Mouse (Mus musculus) MN1 (cell line): ENCODE data around the gene Ensa.
A peak's percentile ranks its signal among the peaks of the same experiment; 100 is the strongest.
"Not testable (repeated sequence)": the region's sequence is repeated elsewhere in the genome, so short reads cannot be mapped to it uniquely, and the experiment has no call there.

Source experiments
- DNase-seq: peaks from one replicate; pipeline ENCODE4 v3.0.0-alpha.2; 2016; ENCODE audit warnings: low spot score

The Ensa gene

DNA sequence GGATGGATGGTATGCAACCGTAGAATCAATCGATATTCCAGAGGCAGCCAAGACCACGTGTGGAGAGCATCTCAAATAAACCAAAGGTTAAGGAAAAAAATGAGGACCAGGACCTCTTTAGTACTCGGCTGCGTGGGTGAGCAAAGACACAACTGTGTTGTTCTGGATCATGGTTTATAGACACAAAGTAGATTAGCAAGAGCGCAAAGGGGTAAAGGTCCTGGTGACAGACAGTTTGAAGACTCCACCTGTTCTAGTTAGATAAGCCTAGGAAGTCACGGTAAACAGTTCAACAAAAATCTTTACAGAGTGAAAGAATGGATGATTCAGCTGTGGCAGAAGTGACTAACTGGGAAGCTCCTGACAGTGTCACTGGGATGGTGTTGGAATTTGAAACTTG lies 18.3 kb downstream of the Ensa start:
- DNase-seq, result no peak

- no peak for DNase-seq
Observed at GRCm38 (mm10) chr3:95645313-95646235, 20.8 kb downstream of the Ensa start.

DNA sequence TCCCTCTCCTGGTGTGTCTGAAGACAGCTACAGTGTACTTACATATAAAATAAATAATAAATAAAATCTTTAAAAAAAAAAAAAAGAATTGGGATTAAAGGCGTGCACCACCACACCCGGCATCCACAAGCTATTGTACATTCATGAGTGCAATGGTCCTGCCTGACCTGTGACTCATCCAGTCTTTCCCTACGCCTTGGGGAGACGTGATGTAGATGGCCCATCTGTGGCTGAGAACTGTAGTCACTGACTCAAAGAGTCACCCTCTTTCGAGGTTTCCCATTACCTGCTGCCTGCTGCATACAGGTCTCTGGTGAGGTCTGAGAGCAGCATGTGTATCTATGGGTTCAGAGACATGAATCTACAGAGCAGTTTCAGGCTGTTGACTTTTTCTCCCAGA lies 23.2 kb downstream of the Ensa start:
- no peak for DNase-seq

DNA sequence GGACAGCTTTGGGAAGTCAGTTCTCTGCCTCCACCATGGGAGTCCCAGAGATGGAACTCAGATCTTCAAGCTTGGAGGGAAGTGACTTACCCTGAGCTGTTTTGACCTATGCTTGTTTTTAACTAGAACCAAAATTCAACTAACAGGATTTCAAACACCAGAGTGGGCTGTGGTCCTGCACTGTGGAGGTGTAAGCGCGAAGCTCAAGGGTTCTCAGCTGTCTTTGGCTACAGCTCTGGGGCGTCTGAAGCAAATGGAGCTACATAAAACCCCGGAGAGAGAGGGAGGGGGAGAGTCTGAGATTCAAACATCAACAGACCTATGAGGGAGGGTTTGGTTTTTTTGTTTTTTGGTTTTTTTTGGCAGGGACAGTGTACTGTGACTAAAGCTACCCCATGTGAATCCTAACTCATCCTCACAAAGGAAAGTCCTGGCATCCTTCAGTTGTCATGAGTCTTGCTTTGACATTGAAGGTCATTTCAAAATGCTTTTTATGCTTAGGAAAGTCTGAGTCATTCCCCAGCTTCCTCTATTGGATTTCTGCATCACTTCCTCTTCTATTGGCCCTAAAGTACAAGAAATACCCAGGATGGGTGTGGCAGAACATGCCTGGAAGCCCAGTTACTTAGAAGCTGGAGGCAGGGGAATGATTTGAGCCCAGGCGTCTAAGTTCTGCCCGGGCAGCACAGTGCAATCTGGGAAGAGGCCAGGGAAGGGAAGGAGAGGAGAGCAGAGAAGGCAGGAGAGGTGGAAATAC lies 25.7 kb downstream of the Ensa start:
- DNase-seq, result peak; percentile 60

- DNase-seq, result no peak
Observed at GRCm38 (mm10) chr3:95651033-95651373, 26.2 kb downstream of the Ensa start.

GRCm38 (mm10) chr3:95651391-95652203 lies 26.8 kb downstream of the Ensa start:
- DNase-seq, result no peak

DNA sequence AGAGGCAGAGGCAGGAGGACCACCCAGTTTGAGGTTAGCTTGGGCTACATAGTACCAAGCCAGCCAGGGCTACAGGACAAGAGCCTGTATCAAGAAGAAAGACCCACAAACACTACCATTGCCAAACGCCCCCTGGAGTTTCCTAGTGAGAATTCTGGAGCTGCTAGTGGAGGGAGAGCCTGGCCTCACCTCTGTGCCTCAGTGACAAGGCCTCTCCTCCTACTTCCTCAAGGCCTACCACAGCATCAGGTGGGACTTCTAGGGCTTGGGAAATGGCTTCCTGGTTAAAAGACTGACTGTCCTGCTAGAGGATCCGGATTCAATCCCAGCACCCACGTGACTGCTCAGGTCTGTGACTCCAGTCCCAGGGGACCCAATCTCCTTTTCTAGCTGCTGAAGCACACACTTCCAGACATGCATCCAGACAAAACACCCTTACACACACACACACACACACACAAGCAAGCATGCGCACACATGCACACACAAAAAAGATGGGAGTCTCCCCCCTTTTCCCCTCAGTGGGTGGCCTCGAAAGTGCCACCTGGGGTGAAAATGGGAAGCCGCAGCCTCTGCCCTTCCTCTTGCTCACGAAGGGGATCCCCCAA lies 27.5 kb downstream of the Ensa start:
- no peak for DNase-seq

GRCm38 (mm10) chr3:95652871-95653270 lies 28.1 kb downstream of the Ensa start:
- DNase-seq, result no peak

- DNase-seq, result peak; percentile 48
Observed at GRCm38 (mm10) chr3:95653473-95654034, 28.8 kb downstream of the Ensa start.

DNA sequence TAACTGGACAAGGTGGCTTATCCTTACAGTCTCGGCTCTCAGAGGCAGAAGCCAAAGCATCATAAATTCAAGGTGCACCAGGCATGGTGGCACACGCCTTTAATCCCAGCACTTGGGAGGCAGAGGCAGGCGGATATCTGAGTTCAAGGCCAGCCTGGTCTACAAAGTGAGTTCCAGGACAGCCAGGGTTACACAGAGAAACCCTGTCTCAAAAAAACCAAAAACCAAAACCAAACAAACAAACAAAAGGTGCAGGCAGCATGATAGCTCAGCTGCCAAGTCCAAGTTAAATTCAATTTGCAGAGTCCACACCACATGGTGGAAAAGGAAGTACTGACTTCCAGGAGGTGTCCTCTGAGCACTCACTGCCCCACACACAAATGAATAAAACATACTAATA lies 29.6 kb downstream of the Ensa start:
- DNase-seq, result not testable (repeated sequence)

DNA sequence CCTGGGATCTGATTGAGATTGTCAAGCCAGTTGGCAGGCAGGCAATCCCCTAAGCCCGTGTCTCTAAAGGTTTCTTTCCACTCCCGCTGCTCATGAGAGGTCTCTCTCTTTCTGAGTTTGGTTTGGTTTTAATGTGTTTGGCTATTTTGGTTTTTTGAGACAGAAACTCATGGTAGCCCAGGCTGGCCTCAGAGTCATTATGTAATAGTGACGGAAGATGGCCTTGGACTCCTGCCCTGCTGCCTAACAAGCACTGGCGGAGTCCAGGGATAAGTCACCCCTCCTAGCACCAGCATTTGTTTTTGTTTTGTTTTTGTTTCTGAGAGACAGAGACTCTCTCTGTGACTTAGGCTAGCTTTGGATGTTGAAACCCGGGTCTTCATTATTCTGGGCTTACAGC lies 30.6 kb downstream of the Ensa start:
- no peak for DNase-seq

DNA sequence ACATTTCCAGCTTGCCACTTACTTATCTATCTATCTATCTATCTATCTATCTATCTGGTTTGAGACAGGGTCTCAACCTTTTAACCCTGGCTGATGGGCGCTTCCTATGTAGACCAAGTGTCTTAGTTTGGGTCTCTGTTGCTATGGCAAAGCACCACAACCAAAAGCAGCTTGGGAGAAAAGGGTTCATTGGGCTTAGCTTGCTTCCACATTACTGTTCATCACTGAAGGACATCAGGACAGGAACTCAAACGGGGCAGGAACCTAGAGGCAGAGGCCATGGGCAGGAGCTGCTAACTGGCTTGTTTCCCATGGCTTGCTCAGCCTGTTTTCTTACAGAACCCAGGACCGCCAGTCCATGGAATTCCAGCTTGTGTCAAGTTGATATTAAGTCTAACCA lies 32.3 kb downstream of the Ensa start:
- DNase-seq, result no peak

DNA sequence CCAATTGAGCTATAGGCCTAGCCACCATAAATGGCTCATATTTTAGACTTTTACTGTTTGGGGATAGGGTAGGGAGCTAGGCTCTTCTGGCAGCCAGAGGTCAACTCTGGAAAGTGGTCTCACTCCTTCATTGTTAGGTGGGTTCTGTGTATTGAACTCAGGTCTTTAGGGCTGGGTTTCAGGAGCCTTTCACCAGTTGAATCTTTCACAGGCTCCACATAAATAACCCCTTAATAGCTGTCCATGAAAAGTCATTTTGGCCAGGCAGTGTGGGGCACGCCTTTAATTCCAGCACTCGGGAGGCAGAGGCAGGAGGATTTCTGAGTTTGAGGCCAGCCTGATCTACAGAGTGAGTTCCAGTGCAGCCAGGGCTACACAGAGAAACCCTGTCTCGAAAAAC lies 32.9 kb downstream of the Ensa start:
- no peak for DNase-seq

DNA sequence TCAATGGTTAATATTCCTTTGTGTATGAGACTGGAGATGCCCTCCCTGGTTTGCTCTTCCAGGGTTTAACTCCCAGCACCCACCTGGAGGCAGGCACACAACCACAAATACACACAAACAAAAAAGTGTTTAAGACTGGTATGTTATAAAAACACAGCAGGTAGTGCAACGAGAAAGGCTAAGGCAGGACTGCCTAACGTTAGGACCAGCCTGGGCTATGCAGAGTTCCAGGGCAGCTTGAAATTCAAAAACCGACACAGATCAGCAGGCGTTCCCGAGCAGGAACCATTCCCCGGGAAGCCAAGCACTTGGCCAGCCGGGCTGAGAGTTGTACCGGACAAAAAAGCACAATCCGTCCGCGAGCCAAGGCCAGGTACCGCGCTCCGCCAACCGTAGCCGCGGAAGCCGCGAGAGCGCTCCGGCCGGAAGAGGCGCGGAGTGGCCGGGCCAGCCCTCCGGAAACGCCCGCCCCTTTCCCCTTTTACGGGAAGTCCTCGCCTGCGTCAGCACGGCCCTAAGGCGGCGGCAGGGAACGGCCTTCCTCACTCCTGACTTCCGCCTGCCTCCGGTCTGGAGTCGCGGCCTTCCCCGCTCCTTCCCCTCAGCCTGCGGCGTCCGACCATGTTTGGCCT lies 33.6 kb downstream of the Ensa start, which contains the start of gene Mcl1:
Mcl1 (plus strand) TSS at position 553 of the 632 bp plus-strand sequence.
- peak; percentile 97 for DNase-seq

DNA sequence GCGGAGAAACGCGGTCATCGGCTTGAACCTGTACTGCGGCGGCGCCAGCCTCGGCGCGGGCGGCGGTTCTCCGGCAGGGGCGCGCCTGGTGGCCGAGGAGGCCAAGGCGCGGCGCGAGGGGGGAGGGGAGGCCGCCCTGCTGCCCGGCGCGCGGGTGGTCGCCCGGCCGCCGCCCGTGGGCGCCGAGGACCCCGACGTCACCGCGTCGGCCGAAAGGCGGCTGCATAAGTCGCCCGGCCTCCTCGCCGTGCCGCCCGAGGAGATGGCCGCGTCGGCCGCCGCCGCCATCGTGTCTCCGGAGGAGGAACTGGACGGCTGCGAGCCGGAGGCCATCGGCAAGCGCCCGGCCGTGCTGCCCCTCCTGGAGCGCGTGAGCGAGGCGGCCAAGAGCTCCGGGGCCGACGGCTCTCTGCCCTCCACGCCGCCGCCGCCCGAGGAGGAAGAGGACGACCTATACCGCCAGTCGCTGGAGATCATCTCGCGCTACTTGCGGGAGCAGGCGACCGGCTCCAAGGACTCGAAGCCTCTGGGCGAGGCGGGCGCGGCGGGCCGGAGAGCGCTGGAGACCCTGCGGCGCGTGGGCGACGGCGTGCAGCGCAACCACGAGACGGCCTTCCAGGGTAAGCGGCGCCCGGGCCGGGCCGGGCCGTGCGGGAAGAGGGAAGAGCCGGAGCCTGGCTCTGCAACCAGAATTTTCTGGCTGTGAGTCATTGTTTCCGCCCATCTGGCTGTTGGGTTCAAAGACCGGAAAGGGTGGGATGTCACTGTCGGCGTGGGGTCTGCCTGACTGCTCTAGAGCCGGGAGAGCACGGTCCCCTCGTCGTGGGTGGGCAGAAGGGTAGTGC lies 34.3 kb downstream of the Ensa start:
- DNase-seq, result peak; percentile 79

DNA sequence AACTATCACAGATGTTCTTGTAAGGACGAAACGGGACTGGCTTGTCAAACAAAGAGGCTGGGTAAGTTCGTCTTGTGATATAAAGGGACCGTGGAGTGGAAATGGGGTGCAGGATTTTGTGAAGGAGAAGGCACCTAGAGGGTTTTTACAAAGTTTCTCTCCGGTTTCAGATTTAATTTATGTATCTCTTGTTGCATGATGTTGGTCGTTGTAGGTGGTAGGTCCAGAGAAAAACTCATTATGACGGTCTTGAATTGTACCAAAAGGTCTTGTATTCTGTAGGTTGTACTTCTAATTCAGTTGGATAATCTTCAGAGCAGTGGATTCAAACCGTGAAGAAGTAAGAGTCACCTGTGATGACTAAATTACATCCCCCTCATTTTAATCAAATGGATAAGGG lies 35.2 kb downstream of the Ensa start:
- no peak for DNase-seq

DNA sequence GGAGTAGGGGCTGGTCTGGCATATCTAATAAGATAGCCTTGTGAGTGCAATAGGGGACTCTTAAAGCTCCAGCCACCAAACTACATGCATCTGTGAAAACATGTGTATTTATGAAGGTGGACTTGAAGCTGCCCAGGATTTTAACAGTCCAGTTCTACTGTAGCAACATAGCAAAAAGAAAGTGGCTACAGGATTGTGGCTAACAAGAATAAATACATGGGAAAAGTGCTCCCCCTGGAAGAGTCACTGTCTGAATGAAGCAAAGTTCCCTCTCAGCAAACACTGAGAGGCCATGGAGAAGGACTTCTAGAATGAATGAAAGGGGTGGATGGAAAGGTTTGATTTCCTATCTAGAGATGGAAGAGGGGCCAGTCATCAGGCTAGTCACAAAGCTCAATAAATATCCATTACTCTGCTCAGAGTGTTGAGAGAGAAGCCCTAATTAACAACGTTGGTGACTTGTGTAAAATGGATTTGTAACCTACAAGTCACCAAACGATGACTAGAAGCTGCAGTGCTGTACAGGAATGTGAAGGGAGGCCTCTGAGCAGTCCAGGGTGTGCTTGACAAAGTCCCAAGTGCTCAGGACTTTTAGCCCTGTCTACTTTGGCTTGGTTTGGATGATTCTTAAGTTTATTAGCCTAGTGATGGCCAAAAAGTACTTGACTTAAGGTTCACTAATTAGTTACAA lies 36.1 kb downstream of the Ensa start:
- no peak for DNase-seq

DNA sequence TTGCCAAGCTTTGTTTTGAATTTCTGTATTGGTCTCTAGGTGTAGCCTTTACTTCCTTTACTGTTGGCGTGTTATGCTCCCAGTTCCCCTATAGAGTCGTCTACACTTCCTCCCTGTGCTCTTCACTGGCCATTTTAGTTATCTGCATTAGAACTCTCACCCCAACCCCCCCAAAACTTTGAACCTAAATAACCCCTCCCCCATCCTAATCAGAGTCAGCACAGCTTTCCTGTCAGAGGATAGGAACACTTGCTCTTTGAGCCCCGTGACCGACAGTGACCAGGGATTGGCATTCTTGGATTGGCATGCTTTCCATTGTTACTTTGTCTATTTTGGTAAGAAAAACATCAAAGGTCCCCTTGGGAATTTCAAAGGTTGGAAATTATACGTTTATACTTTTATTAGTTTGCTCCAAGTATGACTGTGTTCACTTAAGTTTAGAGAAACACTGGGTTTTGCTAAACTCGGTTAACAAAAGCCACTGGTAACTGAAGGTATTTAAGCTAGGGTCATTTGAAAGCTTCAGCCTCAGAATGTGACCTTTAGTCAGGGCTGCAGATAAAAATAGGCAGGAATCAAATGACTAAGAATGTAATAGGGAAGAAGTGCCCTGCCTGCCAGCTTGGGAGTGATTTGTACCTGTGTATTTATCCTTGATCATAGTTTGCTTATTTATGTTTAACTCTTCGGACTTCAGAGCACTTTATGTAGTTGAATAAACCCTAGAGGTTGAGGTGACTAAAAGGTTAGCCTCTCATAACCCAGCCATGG lies 37.3 kb downstream of the Ensa start:
- no peak for DNase-seq
